ENCODE assay signal across 42 mouse cellular contexts in genomic region chr15:85063421-85063820, GRCm38 (mm10). TPM values are rescaled to one million over a fixed set of nuclear protein-coding genes. Genes with fewer than 3 reads are reported as not detected.
"Had no signal": no experiment of that assay in that cellular context is flagged by ENCODE, and none has a peak within 500 bp of the region (broad histone marks: within the 10 kb centered on the region; RNA-seq: fewer than 3 reads in every experiment).

No protein-coding gene starts in this region.

- H3K27me3 ChIP-seq: limb, embryonic 12.5 days; limb, embryonic 13.5 days; limb, embryonic 15.5 days; liver, embryonic 12.5 days; liver, embryonic 13.5 days; liver, embryonic 15.5 days; lung, embryonic 15.5 days; midbrain, embryonic 12.5 days; midbrain, embryonic 13.5 days; midbrain, embryonic 15.5 days; neural tube, embryonic 12.5 days had no signal

- H3K27ac ChIP-seq: limb, embryonic 10.5 days; limb, embryonic 12.5 days; limb, embryonic 13.5 days; limb, embryonic 15.5 days; liver, embryonic 12.5 days; liver, embryonic 13.5 days; liver, embryonic 14.5 days; liver, embryonic 15.5 days; lung, embryonic 15.5 days; macrophage; midbrain, embryonic 10.5 days; midbrain, embryonic 12.5 days; midbrain, embryonic 13.5 days; midbrain, embryonic 15.5 days; neural tube, embryonic 12.5 days had no signal

- H3K36me3 ChIP-seq: liver, embryonic 15.5 days had no signal

- H3K4me2 ChIP-seq: limb, embryonic 12.5 days; limb, embryonic 13.5 days; limb, embryonic 15.5 days; liver, embryonic 11.5 days; liver, embryonic 12.5 days; liver, embryonic 13.5 days; liver, embryonic 15.5 days; lung, embryonic 14.5 days; lung, embryonic 15.5 days; midbrain, embryonic 11.5 days; midbrain, embryonic 12.5 days; midbrain, embryonic 13.5 days; midbrain, embryonic 15.5 days; neural tube, embryonic 12.5 days had no signal

- ATAC-seq: liver, embryonic 12.5 days; liver, postnatal 0 days; lung, postnatal 0 days; midbrain, embryonic 13.5 days; midbrain, embryonic 15.5 days; midbrain, embryonic 16.5 days had no signal

- H3K9ac ChIP-seq: limb, embryonic 12.5 days; limb, embryonic 13.5 days; limb, embryonic 15.5 days; liver, embryonic 12.5 days; liver, embryonic 13.5 days; liver, embryonic 14.5 days; liver, embryonic 15.5 days; liver, postnatal 0 days; lung, embryonic 14.5 days; lung, embryonic 15.5 days; midbrain, embryonic 12.5 days; midbrain, embryonic 13.5 days; midbrain, embryonic 15.5 days; neural tube, embryonic 12.5 days had no signal

- H3K9me3 ChIP-seq: limb, embryonic 10.5 days; limb, embryonic 12.5 days; limb, embryonic 13.5 days; limb, embryonic 15.5 days; liver, embryonic 12.5 days; liver, embryonic 13.5 days; liver, embryonic 15.5 days; lung, embryonic 15.5 days; megakaryocyte, embryonic 14.5 days; midbrain, embryonic 10.5 days; midbrain, embryonic 12.5 days; midbrain, embryonic 13.5 days; midbrain, embryonic 15.5 days; neural tube, embryonic 12.5 days had no signal

- DNase-seq: left cerebral cortex, postnatal 4 days; liver; liver, embryonic 13.5 days; liver, postnatal 0 days; lung, adult 18-20 months; lung, adult 2 months; lung, embryonic 14.5 days; lung, postnatal 10 days; lung, postnatal 14 days; lung, postnatal 36 days; lung, postnatal 4 days; midbrain, embryonic 14.5 days had no signal

- H3K4me3 ChIP-seq: limb, embryonic 10.5 days; limb, embryonic 12.5 days; limb, embryonic 13.5 days; limb, embryonic 15.5 days; liver, embryonic 12.5 days; liver, embryonic 13.5 days; liver, embryonic 15.5 days; lung, embryonic 15.5 days; megakaryocyte, embryonic 14.5 days; midbrain, embryonic 10.5 days; midbrain, embryonic 12.5 days; midbrain, embryonic 13.5 days; midbrain, embryonic 15.5 days; myocyte; neural tube, embryonic 12.5 days had no signal

- H3K4me1 ChIP-seq: limb, embryonic 10.5 days; limb, embryonic 12.5 days; limb, embryonic 13.5 days; limb, embryonic 15.5 days; liver, embryonic 12.5 days; liver, embryonic 13.5 days; liver, embryonic 15.5 days; lung, embryonic 15.5 days; megakaryocyte, embryonic 14.5 days; midbrain, embryonic 10.5 days; midbrain, embryonic 12.5 days; midbrain, embryonic 13.5 days; midbrain, embryonic 15.5 days; neural tube, embryonic 12.5 days had no signal

RNA-seq across cellular contexts. Expression of gene Upk3a, which starts 46.5 kb away (rescaled TPM):
- total RNA-seq: left cerebral cortex, postnatal 14 days; left cerebral cortex, postnatal 36 days; liver, adult 2 months; megakaryocyte progenitor cell, adult 5-6 weeks; megakaryocyte, adult 5-6 weeks; megakaryocyte-erythroid progenitor cell, adult 5-6 weeks; monocyte, adult 5-6 weeks had no signal
- polyA plus RNA-seq: limb, embryonic 10.5 days; limb, embryonic 11.5 days; limb, embryonic 12.5 days; limb, embryonic 13.5 days; liver, adult 2 months; liver, embryonic 11.5 days; liver, embryonic 12.5 days; liver, embryonic 13.5 days; liver, embryonic 14.5 days; liver, embryonic 15.5 days; liver, embryonic 16.5 days; liver, postnatal 0 days; macrophage; midbrain, embryonic 10.5 days; midbrain, embryonic 11.5 days; myocyte; neural tube, embryonic 11.5 days had no signal
